Mouse (Mus musculus) regulatory T cell (primary cell): ENCODE results near the gene Upp2.

Experiments
- in situ Hi-C: fragments of 300-600 bp; cut with MboI, MseI; formaldehyde crosslinking; loops from one replicate; pipeline ENCODE4 v1.15.1; 2025; ENCODE audit warnings: high pct_unique_total_duplicates

Upp2 gene

DNA sequence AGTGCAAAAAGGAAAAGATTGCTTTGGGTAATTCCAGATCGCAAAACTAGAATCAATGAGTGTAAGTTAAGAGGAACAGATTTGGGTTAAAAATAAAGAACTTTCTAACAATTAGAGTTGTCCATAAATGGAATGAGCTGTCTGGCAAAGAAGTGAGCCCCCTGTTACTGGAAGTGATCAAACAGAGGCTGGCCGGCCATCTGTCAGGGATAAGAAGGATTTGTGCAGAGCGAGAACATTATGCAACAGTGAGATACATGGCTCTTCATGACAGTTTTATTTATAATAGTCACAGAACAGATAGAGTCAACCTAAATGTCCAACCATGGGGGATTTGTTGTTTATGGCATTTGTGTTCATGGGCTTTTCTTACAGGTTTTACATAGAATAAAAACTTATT lies 46.6 kb downstream of the Upp2 start:
- in situ Hi-C loops, result no loop called here

DNA sequence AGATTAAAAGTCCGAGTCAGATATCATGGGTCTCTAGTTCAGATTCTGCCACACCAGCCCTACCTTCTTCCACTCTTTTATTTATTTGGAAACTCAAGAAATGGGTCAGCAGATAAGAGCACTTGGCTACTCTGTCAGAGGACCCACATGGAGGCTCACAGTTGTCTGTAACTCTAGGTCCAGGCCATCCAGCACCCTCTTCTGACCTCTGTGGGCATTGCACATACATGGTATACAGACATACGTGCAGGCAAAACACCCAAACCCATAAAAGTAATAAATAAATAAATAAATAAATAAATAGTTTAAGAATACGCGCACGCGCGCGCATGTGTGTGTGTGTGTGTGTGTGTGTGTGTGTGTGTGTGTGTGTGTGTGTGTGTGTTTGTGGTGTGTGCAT lies 47.8 kb downstream of the Upp2 start:
- in situ Hi-C loops, result no loop called here

DNA sequence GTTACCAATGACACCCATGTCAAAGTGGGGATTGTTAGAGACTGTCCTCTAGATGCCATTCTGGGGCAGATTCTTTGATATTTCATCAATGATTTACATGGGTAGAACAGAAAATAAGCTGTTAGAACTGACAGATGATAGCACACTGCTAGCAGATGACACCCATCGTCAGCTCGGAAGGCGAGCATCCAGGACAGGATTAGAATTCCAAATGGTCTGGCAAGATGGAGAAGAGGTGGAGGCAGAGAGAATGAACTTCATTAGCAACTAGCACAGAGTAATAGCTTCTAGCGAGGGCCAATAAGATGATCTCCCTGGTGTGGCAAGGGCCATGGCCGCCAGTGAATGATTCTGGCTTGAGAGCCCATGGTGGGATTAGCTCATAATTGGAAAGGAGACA lies 48.7 kb downstream of the Upp2 start:
- in situ Hi-C loops, result no loop called here

DNA sequence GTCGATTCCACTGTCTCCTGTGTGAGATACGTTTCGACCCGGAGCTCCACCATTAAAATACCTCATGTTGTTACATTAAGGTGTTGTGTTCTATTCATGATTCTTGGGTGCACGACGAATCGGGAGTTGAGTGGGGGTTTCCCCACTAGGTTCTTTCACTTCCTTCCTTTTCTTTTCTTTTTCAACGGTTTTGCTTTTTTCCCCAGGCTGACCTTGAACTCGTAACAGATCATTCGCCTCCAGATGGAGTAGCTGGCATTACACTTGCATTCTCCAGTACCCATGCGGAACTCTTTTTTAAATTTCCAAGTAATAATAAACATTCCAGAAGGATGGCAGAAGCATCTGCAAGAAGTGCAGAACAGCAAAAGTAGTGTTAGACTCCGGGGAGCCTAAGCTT lies 58.1 kb downstream of the Upp2 start:
- in situ Hi-C loops, result no loop called here

DNA sequence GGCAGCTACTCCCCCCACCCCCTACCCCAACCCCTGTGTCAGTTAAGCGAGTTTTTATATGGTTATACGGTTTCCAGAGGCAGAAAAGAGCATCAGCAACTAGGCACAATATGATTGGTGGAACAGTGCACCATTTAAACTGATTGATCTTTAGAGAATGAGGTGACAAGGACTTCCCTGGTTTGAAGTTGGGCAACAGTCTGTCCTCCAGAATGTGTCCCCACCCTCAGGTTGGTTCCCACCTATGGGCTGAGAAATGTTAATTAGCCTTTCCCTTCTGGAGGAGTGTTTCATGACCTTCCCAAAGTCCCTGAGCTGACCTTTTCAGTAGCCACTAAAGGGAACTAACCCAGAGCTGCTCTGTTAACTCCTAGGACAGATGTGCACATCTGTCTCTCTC lies 58.6 kb downstream of the Upp2 start:
- in situ Hi-C loops, result no loop called here

DNA sequence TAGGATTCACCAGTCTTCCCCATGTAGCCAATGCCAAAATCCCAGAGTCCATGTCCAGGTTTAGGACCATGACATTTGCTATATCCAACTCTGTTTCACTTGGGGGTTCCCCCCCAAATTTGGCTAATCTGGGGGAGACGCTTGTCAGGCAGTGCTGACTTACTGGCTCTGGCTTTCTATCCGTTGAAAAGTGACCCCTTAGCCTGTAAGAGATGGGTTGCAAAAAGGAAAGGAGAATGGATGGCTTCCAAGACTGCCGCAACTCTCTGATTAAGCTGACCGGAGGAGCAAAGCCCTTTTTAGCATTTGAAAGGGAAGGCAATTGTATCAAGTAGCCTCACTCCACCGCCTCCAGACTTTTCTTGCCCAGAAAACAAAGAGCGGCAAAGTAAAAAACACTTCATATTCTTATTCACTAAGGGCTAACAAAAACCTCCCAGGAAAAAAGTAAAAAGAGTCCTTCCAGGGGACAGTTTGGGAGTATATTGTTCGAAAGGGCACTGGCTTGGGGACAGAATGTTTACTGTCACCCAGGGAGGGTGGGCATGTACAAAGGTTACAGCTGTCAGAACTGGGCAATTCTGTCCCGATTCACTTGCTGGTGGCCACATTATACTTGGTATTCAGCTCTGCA lies 59.2 kb downstream of the Upp2 start:
- in situ Hi-C loops, result no loop called here

DNA sequence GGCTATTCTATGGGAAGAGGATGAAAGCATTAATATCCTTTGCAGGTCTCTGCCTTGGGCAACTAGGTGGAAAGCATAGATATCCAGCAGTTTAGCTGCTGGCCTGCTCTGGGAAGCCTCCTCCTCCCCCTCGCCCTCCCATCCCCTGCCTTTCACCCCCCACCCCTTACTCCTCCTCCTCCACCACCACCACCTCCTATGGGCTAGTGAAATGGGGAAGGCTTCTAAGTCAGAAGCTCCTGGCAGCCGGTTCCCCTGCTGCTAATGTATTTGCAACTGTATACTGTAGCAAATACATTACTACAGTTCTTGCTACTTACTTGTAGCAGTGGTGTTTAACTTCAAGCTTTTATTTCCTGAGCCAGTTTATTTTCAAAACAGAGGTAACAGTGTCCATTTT lies 60.9 kb downstream of the Upp2 start:
- in situ Hi-C loops, result no loop called here

DNA sequence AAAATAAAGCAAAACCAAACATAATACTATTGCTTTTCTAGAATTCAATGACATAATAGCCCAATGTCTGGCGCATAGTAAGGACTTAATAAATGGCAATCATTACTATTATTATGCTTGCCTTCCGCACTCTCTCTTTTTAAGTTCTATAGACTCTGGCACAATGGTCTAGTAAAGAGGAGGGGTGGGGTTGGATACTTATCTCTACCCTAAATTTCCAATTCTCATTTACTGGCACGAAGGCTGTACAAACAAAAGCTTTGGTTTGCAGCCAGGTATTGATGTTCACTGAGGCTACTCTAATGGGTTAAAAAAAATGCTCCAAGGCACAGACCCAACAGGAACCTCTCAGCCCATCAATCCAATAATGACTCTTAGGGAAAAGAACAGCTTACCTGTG lies 61.9 kb downstream of the Upp2 start:
- in situ Hi-C loops, result no loop called here

DNA sequence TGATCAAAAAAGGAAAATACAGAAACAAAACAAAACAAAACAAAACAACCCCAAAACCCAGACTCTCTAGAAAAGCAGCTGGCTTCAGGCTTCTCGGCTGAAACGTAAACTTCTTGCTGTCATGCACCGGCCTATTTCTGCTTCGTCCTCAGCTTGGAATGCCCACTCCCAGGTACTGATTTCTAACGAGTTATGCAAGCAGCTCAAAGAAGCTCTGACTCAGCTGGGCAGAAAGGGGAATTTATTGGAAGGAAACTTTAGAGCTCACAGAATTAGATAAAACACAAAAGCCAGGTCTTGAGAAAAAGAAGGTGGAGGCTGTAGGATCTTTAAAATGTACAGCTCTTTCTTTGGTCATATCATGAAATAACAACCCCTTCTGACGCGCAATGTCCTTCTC lies 62.3 kb downstream of the Upp2 start:
- in situ Hi-C loops, result no loop called here

DNA sequence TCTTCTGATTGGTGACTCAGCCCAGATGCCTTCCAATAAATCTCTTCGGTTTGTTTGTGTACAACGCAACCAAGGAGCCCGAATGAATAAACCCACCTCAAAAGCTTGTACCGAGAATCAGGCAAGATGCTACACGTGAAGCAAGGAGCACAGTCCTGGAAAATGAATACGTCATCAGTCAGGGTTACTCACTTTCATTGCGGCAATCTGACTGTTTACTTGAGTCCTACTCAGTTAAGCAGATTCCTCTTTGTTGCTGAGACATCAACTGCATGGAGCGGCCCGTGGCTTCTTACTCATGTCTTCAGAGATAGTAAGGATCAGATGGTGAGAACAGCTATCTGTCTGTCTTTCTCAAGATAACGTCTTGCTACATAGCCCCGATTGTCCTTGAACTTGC lies 66.7 kb downstream of the Upp2 start:
- in situ Hi-C loops, result no loop called here

DNA sequence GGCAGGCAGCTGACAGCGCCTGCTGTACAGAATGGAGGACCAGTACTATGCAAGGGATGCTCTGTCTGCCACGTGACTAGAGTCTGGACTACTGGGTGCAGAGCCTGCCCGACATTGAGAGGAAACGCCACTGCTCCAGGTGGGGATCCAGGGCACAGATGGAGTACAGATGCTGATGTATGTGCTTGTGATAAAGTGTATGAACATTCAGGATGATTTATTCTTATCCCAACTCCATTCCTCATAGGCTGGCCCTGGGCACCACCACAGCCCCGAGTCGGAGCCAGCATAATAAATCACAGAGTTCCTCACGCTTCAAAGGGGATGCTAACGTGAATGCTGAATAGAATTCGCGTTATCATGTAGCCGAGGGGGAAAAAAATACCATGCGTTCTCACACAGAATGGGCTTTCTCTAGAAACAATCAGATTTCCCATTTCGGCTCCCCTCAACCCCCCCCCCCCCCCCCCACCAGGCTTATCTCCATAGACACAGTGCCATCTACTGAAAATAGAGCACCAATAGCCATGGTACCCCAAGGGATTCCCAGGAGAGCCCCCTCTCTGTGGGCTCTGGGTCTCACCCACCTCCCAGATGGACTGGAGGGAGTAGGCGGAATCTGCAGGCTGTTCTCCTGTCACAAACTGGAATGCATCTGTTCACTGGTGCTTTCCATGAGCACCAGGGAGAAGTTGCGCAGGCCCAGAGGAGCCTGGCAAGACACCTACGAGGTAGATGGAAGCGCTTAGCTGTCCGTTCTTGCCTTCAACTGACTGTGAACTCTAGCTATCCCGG lies 74.9 kb downstream of the Upp2 start:
- in situ Hi-C loops, result no loop called here

DNA sequence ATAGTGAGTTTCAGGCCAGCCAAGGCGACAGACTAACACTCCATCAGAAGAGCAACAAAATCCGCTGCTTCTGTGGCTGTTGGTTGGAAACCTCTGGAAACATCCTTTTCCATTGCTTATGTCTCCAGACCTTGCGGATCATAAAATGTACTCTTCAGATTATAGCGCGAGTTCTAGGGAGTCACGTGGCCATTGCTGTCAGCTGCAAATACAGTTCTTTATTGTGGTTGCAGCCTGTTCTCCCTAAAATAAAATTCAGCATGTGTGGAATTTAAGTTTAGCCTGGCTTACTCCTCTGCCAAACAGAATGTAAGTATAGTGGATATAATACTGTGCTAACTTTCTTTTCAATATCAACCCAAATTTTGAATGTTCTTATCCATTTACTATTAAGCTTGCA lies 78.6 kb downstream of the Upp2 start:
- in situ Hi-C loops, result no loop called here

DNA sequence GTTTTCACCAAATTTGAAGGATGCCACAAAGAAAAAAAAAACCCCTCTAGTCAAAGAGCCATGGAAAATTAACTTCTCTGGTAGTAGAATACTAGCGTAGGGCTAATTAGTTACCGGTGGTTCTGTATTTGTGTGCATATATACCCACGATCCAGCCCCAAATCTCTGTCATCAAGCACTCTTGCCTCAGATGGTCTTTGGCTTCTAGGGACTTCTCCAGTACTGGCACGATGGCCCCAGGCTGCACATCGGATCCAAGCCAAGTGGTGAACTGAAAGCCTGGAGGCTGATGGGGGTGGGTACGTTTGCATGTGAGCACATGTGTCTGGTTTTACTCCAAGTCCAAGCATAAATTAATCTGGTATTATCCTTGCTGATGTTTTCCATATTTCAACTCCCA lies 88.1 kb downstream of the Upp2 start:
- in situ Hi-C loops, result loop anchor here (25.0 kb wide), 1 partner anchor 618 kb away; no protein-coding TSS in a partner anchor

DNA sequence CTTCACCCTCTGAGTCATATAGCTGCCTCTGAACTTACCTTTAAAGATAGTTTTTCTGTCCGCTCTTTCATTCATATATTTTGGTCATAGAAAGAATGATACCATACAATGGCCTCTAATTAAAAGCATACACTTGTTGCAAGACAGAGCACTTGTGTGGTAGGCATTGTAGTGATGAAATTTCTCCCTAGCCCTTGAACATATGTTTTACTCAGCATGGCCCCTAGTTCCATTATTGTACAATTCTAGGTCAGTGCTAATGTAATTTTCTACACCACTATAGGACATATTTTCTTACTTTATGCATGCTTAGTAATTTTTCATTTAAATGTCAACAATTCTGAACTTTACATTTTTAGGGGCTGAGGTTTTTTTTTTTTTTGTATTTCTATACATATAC lies 89.9 kb downstream of the Upp2 start:
- in situ Hi-C loops, result loop anchor here (25.0 kb wide), 1 partner anchor 620 kb away; no protein-coding TSS in a partner anchor

DNA sequence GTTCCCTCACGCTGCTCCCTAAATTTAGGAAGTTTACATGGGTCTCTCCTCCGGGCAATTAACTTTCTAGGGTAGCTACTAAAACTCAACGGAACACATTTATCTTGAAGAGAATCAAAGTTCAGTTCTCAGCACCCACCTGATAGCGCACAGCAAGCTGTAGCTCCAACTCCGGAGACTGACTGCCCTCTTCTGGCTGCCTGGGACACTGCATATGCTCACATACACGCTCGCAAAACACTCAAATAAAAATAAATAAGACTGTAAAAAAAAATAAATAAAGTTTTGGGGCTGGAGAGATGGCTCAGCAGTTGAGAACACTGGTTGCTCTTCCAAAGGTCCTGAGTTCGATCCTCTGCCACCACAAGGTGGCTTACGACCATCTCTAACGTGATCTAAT lies 90.8 kb downstream of the Upp2 start:
- in situ Hi-C loops, result loop anchor here (25.0 kb wide), 1 partner anchor 621 kb away; no protein-coding TSS in a partner anchor

DNA sequence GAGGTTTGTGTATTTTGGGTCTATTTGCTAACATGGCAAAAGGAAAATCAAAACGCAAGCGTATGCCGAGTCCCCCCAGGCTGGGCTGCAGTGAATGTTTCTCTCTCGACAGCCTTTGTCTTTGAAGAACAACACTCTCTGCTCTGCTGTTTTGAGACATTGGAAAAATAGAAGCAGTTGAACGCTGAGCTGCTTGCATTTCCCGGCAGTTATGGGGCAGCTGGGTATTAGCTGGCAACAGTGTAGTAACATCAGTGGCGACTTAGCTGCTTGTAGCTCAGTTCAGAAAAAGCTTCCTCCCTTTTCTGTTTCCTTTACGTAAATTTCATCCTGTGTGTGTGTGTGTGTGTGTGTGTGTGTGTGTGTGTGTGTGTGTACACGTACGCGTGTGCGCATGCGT lies 93.5 kb downstream of the Upp2 start:
- in situ Hi-C loops, result loop anchor here (5.0 to 25.0 kb wide), 3 partner anchors 183 to 623 kb away; no protein-coding TSS in a partner anchor

DNA sequence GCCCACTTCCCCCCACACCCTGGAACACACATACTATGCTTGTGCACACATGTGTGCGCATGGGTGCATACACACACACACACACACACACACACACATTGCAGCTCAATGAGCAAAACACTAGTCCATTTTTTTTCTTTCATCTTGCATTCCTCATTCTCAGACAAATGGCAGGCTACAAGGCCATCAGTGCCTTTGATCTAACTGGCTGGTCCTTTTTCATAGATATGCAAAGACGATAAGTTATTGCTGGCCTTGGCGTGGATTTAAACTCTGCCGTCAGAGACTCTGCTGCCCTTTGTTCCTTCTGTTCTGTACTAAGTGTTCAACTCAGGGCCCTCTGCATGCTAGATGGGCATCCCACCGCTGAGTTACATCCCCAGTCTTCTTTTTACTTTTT lies 94.0 kb downstream of the Upp2 start:
- in situ Hi-C loops, result loop anchor here (5.0 to 25.0 kb wide), 3 partner anchors 184 to 624 kb away; no protein-coding TSS in a partner anchor

DNA sequence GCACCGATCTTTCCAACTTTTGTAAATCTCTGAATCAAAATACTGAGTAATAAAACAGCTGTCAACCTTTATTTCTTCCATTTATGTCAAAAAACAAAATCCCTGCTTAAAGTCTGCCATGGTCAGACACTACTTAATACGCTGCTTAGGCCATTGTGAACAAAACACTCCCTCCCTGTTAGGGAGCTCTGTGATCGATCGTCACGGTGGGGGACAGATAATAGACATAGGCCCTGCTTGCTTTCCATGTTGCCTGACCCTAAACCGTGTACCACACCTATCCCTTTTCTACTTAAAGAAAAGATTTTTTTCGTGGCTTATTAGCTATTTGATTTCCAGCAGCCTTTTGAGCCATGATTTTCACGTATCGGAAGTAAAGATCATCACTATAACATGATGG lies 95.6 kb downstream of the Upp2 start:
- in situ Hi-C loops, result loop anchor here (5.0 to 25.0 kb wide), 3 partner anchors 185 to 625 kb away; no protein-coding TSS in a partner anchor

DNA sequence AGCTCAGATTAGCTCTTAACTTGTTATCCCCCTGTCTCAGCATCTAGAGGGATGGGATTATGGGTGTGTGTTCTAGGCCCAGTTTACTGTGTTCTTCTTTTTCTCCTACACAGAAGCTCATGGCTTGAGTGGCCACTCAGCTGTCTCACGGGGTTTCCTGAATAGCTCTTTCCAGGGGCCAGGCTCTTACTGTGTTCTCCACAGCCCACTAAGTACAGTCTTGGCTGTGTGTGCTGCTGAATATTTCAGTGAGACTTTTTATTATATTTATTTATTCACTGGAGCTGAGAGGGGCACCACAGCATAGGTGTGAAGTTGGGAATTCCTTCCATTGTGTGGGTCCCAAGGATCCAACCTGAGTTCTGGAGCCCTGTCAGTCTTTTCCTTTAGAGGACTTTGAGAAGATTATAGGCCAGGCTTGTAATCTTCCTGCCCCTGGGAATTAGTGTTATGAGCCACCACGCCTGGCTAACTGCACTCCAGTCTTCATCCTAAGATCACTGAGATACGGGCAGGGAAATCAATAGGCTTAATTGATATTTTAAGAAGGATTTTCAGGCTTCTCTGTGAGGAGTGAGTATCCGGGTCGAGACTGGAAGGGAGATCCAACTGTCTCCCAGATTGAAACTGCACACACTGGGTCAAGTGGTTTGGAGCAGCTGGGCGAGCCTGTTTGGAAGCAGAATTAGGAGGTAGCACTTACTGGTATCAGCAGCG lies 96.5 kb downstream of the Upp2 start:
- in situ Hi-C loops, result loop anchor here (5.0 to 25.0 kb wide), 3 partner anchors 186 to 626 kb away; no protein-coding TSS in a partner anchor

DNA sequence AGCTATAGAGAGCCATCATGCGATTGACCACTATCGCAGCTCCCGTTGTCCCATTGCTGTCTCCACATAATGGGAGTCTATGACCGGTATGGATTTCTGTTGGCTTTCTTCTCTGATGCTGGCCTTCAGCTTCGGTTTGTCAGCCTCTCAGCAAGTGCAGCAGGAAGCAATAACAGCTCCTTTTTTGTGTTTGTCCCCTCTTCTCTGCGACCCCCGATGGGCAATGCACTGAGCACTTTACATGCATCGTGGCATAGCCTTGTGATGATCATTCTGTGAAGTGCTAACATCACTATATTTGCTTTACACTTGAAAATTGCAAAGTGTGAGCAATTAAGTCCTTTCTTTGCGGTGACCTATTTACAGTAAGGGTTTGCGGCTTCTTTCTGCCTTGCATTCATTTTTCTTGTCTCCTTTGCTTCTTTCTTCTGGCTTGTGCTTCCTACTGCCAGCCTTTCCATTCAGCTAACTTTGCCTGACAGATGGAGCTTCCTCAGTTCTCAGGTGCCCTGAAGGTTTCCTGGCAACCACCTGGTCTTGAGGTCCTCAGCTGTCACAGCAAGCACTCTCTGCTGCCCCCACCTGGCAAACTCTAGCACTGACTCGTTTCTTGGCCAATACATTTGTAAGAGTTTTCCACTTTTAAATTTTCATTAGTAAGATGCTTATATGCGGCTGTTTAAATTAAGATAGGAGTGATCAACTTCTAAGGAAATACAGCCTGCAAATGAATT lies 98.2 kb downstream of the Upp2 start:
- in situ Hi-C loops, result loop anchor here (25.0 kb wide), 1 partner anchor 628 kb away; no protein-coding TSS in a partner anchor

DNA sequence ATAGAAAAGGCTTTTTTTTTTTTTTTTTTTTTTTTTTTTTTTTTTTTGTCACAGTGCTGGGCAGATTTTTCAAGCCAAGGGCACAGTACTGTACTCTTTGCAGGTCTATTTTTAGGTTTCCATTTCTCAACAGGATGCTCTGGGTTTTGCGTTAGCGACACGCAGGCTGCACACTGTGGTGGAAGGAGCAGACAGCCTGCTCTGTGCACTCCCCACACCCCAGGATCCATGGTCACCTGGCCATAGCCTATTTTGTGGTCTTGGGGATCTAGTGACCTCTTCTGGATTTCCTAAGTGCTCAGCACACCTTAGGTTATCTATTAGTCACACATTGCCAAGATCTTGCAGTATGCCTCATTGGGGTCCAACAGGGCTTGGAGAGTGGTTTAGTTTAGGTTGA lies 100.2 kb downstream of the Upp2 start:
- in situ Hi-C loops, result loop anchor here (25.0 kb wide), 1 partner anchor 630 kb away; no protein-coding TSS in a partner anchor
